Mouse (Mus musculus) spleen, adult 12 weeks (tissue): Measurements from ENCODE around the gene Kprp.
"Not testable (repeated sequence)": the region's sequence is repeated elsewhere in the genome, so short reads cannot be mapped to it uniquely, and the experiment has no call there.

ENCODE experiments used
- DNase-seq: peaks from one replicate; pipeline ENCODE4 v3.0.0; 2022; ENCODE audit warnings: low spot score

Kprp gene

DNA sequence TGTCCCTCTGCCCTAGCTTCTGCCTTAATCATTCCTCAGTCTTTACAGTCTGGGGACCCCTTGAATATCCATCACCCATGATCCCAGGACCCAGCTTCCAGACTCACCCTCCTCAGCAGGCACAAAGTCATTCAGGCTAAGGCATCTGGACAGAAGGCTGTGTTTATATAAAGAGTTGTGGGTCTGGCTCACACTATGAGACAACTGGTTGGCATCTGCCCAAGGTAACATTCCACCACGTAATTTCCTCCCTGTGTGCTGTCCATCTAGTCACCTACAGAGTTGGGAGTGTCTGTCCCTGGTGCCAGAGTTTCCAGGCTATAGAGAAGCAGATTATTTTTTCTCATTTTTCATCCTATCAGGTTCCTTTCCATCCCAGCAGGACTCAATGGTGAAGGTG is at the start of gene Kprp:
Gene Kprp, minus strand, starts transcription at position 140 of the 400 bp plus-strand sequence.
- no peak for DNase-seq

DNA sequence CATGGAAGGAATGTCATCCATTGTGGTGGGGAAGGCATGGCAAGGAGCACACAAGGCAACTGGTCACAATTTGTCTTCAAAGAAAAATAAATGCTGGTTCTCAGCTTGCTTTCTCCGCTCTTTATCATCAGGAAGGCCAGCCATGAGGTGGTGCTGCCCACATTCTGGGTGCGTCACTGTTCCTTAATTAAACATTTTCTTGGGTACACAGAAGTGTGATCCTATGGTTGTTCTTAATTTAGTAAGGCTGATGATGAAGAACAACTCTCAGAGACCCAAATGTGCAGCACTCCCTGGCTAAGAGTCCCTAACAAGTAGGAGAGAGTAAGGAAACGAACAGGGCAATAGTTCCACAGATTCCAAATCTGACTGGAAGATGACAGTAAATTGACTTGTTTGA is 47.1 kb upstream of the Kprp start:
- no peak for DNase-seq

GRCm38 (mm10) chr3:92870116-92870515 is 43.1 kb upstream of the Kprp start, which contains the start of gene 2310050C09Rik:
TSS of gene 2310050C09Rik (minus strand) at chr3:92870216.
- no peak for DNase-seq

DNA sequence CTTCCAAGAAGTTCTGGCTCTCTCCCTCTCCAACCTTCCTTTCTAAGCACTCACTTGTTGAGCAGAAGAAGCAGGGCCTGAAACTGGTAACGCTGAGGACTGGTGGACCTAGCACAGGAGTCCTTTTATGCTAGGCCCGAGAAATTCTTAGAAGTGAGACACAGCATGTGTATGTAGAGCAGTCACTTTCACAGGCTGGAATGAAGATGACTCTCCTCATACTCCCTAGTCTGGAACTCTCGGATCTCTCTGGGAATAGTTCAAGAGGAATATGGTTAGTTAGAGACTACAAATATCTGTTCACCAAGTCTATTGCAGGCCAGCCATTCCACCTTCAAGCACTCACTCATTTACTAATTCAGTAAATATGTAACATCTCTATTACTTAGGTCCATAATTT is 24.1 kb upstream of the Kprp start, which contains the start of gene Lce1l:
Gene Lce1l, minus strand, starts transcription at position 101 of the 400 bp plus-strand sequence.
- DNase-seq = no peak

- no peak for DNase-seq
Measured at GRCm38 (mm10) chr3:92825808-92826207, 1.2 kb downstream of the Kprp start.

DNA sequence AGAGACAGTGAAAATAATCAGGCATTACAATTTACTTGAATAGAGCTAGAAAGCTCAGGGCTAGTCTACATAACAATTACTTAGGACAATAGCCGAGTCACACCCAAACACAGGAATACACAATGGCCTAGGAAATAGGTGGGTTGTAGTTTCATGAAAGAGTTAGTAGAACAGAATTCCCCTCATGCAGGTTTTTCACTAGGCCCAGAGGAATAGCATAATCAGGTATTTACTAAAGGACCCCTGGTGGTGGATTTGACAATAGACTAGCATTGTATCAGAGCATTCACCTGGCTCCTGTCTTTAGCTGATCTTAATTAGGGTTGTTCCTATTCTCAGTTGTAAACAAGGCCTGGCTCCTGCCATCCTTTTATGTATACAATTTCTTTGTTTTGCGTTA is 11.0 kb downstream of the Kprp start:
- DNase-seq = not testable (repeated sequence)

GRCm38 (mm10) chr3:92815581-92815980 is 11.5 kb downstream of the Kprp start:
- no peak for DNase-seq

DNA sequence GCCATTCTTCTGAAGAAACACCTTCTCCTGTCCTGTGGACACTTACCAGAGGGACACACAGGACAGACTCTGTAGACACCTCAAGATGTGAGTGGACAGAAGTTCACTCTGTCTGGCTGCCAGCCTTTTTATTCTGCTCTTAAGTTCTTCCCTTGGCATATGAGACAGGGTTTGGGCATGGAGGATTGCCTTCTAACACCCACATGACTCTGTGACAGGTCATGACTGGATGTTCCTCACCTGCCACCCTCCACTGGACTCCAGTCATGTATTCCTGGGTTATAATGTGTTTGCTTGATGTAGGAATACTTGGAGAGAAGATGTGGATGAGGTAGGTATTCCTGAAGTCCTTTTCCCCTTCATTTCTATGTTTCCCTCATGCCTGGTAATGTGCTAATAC is 19.3 kb downstream of the Kprp start, which contains the start of gene Lce1k:
Gene Lce1k, minus strand, starts transcription at position 101 of the 400 bp plus-strand sequence.
- DNase-seq = no peak

GRCm38 (mm10) chr3:92790414-92790813 is 36.6 kb downstream of the Kprp start, which contains the start of gene Lce1j:
TSS of gene Lce1j (minus strand) at chr3:92790514.
- no peak for DNase-seq

DNA sequence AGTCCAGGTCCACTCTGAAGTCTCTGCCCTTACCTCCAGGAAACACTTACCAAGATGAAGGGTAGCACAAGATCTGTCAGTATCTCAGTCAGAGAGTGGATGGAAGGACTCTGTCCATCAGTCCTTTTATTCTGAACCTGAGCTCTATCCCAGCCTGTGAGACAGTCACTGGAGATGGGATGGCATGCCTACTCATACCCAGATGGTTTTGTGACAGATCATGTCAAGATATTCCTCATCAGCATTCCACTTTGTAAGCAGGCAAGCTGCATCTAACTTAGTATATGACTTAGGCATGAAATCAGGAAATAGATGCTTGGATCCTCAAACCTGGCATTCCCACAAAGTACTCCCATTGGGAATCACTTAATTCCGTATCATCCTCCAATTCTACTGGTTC is 48.2 kb downstream of the Kprp start, which contains the start of gene Lce1i:
Gene Lce1i, minus strand, starts transcription at position 101 of the 400 bp plus-strand sequence.
- DNase-seq = no peak
